Mouse (Mus musculus): ENCODE results near the gene Pacsin3.

The Pacsin3 gene

DNA sequence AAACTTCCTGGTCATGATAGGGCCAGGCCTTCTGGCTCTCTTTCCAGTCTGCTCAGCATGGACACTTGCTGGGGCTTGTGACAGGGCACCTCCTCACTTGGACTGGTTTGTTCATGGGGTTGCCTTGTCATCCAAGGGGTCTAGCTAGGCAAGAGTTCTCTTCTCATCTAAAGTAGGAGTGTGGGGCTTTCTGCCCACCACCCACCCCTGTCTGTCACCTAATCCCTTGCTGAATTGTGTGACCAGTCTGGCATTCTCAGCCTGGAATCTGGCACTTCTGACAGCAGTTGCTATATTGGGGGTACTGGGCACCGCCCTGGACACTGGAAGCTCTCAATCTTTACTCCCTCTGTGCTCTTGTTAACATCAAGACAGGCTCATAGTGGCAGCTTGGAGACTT, 3.7 kb downstream of the Pacsin3 start:
- no peak for DNase-seq (ENCODE audit: low read depth, low spot score)

DNA sequence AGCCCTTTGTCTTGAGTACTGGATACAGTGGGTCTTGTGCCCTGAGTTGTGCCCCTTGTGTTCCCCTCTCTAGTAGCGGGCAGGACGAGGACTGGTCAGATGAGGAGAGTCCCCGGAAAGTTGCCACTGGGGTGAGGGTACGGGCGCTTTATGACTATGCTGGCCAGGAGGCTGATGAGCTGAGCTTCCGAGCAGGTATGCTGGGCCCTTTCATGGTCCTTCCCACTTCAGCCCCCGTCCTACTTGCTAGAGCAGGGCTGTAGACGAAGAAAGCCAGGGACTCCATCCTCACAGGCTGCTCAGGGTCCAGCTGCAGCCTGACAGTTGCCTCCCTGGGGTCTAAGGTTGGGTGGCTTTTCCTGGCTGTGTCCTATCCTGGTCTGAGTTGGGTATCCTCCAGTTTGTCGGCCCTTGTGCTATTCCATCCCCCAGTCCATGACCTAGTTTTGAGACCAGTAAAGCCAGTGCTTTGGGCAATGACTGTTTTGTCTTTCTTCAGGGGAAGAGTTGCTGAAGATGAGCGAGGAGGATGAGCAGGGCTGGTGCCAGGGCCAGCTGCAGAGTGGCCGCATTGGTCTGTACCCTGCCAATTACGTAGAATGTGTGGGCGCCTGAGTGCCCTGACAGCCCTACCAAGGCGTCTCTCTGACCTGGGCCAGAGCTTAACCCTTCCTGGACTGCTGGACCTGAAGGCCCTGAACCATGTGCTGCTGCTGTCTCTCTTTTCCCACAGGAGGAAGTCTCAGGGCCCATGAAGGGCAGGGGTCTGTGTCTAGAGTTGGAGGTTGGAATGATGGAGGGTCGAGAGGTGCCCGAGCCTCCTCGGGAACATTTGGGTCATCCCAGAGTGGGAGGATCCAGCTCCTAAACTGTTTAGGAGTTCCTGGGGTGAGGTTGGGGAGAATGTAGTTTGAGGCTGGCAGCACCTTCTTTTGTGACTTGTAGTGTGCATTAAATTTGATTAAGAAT, 8.2 kb downstream of the Pacsin3 start:
- DNase-seq (ENCODE audit: low read depth, low spot score), result no peak

DNA sequence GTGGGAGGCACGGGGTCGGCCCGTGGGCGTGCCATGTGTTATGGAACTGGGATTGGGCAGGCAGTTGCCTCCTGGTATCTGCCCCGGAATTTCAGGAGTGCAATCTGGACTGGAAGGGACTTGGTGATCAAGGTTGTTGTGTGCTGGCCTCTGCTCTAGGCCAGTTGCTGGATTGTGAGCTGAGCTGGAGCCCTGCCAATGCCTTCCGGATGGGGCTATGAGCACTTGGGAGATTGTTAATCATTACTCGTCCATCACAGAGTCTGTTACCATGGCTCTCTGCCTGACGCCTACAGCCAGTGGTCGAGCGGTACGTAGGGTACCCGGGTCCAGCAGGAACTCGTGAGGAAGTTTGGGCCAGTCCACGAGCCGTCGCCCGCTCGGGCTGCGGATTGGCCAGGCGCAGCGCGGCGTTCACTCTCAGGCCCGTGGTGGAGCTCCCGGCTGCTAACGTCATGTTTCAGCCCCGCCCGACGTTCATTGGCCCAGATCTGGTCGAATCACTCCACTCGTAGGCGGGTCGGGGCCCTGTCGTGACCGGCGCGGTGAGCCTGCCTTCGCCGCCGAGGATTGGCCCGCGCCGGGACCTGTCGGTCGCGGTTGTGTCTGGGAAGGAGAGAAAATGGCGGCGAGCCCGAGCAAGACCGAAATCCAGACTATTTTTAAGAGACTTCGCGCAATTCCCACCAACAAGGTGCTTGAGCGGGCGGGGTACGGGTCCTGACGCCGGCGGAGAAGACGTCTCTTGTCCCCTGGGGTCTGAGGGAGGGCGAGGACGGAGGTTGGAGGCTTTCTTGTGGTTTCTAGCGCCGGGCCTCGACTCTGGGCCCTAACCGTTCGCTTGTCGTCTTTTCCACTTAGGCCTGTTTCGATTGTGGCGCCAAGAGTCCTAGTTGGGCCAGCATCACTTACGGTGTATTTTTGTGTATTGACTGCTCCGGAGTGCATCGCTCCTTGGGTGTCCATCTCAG, 9.2 kb downstream of the Pacsin3 start, which contains the start of gene Arfgap2:
TSS of gene Arfgap2 (plus strand) at position 264 of the 971 bp plus-strand sequence.
- DNase-seq (ENCODE audit: low read depth, low spot score), result peak; percentile 97

DNA sequence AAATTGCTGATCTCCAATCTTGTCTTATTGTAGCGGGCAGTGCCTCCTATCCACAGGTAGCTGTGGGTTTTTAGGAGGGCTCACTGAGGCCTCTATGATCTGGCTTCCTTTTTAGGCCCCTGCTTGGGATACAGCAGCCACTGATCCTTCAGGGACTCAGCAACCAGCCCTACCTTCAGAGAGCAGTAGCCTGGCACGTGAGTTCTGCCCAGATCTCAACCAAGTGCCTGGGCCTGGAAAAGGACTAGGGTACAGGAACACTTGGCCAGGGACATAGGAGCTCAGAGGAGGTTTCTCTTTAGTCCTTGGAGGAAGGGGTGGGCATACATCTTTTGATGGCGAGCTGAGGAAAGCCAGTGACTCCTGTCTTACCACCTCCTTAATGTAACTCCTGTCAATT, 12.3 kb downstream of the Pacsin3 start:
- no peak for DNase-seq (ENCODE audit: low read depth, low spot score)

DNA sequence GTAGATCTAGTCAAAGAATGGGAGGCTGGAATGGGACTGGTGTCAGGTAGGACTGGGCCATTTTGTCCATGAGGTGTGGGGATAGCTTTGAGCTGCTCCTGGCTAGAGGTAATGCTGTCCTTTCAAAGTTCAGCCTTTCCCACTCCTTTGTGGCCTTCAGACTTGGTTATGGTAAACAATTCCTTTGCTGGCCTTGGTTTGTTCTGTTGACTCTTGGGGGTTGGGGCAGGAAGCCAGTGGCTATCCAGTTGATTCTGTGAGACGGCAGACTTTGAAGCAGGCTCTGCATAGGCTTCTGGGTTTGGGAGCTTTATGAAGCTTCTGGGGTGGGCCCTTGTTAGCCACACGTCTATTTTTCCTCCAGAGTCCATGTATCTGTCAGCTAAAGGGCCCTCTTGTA, 13.0 kb downstream of the Pacsin3 start:
- no peak for DNase-seq (ENCODE audit: low read depth, low spot score)

DNA sequence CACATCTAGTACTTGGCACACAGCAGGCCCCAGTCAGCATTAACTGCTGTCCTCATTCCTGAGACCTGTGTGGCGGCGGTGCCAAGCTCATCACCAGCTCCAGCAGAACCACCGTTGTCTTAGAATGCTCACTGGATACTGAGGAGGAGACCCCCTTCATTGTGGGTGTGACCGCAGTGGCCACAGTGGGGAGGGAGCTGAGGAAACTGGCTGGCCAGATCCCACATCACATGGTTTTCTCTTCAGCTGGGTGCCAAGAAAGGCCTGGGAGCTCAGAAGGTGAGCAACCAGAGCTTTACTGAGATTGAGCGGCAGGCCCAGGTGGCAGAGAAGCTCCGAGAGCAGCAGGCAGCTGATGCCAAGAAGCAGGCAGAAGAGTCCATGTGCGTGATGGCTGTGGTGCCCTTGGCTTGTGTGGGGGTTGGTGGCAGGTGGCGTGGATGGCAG, 14.0 kb downstream of the Pacsin3 start:
- DNase-seq (ENCODE audit: low read depth, low spot score), result no peak

DNA sequence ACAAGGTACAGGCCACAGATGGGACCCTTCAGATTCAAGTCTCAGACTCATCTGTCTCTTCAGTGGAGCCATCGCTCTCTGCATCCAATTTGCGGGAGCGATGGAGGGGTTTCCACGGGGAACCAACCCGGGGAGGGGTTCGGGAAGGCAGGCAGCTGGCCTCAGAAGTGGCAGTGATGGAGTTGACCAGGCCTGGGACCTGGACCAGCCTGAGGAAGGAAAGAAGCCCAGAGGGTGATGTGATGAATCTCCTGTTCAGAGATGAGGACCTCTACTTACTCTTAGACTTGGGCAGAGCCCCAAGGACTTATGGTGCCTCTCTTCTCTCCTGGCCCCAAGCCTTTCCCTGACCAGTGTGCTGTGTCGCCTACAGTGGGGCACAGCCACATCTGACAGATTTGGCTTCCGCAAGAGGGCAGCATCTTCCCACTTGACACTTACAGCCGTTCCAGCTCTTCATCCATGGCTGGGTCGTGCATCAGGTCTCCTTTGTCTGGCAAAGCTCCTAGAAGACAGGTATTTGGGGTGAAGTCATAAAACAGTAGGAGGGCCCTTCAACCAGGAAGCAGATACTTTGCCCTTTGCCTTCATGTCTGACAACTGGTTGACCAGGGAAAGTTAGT, 23.1 kb downstream of the Pacsin3 start:
- no peak for DNase-seq (ENCODE audit: low read depth, low spot score)

DNA sequence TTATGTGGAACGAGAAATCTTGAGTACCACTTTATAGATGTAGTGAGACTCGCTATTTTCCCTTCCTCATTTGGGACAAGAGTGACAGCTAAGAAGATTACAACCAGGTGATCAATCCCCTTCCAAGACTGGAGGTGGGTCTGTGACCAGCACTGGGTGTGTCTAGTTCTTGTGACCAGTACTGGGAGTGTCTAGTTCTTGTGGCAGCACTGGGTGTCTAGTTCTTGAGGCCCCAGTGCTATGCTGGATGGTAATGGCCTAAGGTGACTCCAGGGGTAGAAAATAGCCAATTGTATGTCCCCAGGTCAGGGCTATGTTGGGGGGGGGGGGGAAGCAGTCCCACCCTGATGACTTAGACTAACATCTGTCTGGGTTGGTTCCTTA, 23.6 kb downstream of the Pacsin3 start:
- no peak for DNase-seq (ENCODE audit: low read depth, low spot score)

DNA sequence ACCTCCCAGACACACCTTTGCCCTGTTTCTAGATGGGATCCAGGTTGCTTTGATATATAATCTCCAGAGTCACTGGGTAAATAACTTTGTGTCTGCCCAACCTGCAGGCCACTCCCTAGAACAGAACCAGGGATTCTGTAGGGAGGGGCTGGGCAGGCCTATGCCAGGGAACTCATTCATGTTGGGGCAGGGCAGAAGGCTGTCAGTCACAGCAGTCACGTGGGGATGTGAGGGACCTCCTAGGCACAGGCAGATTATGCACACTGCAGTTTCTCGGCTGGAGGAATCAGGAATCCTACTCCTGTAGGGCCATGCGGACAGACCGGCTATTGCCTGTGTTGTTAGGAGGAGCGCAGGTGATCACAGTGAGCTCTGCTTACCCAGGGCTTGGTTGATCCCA, 25.6 kb downstream of the Pacsin3 start:
- DNase-seq (ENCODE audit: low read depth, low spot score), result no peak

DNA sequence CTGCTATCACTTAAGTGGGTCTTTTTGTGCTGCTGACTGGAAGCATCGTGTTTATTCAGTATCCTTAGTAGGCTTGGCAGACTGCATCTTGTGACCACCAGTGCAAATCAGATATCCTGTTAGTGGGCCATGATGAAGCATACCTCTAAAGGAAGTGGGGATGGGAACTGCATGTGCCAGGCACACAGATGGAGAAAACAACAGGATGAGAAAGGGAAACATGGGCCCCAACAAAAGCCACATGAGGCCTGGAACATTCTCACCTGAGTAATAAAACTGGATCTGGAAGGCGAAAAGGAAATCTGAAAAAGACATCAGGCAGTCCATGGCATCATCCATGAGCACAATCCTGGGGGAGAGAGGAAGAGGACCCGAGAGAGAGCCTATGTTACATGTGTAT, 28.2 kb downstream of the Pacsin3 start:
- DNase-seq (ENCODE audit: low read depth, low spot score), result no peak

DNA sequence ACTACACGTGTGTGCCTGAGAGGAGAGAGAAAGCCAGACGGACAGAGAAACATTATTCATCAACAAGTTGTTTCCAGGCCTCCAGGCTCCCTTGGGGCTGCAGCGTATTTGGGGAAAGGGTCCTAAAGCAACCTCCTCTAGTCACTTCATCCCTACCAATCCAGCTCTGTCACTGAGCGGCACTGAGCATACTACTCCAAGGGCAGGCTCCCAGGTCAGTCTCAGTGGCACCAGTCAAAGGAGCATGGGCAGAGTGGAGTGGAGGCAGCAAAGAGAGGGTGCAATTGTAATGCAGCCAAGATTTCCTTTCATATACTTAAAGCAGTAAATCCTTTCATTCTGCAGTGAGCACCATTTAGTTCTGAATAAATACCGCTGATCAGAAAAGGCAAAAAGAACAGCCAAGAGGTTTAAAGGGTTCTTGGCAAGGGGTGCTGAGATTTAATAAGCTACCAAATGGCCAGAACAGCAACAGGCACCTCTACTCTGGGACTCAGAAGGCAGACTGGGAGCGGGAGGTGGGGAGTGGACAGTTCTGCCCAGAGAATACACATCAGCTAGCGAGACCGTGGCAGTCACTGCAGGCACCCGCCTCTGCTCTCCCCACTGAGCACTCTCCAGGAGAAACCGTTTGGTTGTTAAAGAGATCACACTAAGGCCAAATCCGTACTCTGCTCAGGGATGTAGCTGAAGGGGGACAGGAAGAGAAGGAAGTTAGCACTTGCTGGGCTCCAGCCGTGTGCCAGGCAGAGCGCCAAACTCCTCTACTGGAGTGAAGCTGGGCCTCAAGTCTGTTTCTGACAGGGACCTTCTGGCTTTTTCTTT, 28.8 kb downstream of the Pacsin3 start:
- DNase-seq (ENCODE audit: low read depth, low spot score), result no peak

DNA sequence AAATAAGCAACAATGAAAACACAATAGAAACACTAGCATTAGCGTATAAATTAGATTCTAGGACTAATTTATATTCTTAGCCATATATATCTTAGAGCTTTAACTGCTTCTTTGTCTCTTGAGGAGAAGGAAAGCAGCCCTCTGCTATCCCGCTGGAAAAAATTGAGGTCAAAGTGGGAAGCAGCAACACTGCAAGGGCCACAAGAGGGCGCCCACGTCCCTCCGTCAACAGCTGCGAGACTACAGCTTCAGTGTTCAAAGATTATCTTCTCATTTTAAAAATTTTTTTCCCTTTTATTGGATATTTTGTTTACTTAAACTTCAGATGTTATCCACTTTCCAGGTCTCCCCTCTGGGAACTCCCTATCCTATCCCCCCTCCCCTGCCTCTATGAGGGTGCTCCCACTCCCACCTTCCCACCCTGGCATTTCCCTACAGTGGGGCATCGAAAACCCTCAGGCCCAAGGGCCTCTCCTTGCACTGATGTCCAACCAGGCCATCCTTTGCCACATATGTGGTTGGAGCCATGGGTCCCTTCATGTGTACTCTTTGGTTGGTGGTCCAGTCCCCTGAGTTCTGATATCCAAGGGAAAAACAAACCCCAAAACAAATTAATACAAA, 30.2 kb downstream of the Pacsin3 start:
- DNase-seq (ENCODE audit: low read depth, low spot score), result no peak

DNA sequence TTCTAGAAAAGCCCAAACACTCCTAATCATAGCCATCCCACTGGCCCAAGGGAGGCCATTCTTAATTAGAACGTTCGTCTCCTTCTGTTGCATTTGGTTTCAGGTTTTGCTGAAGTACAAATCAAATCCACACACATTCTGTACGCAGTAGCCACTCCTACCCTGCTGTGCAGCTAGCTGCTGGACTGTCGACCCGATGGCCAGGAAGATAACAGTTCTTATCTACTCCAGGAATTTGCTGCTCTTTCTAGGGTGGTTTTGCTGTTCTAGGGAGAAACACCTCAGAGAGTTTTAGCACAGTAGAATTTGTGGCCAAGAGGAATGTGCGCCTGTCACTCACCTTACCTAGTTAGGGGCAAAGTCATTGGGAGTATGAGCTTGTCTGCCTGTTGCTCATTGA, 31.8 kb downstream of the Pacsin3 start:
- no peak for DNase-seq (ENCODE audit: low read depth, low spot score)

DNA sequence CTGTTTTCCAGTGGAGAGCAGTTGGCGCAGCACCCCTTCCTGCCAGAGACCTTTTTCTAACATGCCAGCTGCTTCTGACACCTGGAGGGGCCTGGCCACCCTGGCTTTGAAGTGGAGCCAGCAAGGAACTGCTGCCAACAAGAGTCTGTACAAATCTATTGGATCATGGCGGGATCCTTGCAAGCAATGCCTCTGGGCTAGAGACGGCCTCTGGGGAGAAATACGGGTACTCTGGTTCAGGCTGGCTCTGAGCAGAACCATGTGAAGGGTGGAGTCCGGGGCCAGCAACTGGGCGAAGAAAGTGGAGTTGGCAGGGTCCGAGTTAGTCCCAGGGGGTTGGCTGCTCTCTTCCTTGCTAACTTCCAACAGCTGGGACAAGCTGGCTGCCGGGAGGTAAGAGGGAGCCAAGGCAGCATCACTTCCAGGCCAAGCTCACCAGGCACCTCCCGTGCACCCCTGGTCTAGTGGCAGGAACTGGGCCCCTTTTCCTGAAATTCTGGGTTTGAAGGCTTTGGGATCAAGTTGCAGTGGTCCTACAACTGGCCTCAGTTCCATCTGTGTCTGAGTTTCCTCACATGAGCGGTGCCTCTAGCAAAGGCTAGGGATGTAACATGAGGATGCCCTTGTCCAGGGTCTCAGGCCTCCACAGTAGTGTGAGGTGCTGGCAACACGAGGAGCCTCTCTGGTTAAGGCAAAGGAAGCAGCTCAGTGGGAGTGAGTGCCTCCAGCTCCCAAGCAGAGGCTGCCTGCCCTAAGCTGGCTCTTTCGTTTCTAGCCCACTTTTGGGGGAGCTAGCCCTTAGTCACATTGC, 35.6 kb downstream of the Pacsin3 start:
- no peak for DNase-seq (ENCODE audit: low read depth, low spot score)

DNA sequence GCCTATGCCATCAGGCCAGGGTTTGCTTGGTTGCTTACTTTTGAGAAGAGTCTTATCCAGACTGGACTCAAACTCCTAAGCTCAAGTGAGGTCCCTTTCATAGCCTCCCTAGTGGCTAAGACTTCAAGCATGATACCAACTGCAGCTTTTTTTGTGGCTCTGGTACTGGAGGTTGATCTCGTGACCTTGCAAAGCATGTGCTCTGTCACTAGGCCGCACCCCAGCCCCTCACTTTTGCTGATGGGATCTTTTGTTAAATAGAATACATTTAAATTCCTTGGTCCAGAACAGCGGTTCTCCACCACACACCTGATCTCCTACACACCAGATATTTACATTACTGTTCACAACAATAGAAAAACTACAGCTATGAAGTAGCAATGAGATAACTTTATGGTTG, 38.5 kb downstream of the Pacsin3 start:
- DNase-seq (ENCODE audit: low read depth, low spot score), result no peak

DNA sequence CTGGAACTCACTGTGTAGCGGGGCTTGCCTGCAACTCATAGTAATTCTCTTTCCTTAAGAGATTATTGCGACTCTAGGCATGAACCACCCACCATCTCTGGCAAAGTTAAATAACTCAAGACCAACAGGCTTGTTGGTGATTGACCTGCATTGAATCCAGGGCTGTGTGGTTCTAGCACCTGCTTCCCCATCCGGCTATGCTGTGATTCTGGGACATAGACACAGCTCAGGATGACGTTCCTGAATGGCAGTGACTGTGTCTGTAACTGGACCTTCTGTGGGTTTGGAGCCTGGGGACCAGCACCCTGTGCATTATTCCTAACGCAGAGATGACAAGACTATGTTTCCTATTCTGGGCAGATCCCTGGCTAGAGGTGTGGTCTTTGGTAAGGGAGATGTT, 40.1 kb downstream of the Pacsin3 start:
- no peak for DNase-seq (ENCODE audit: low read depth, low spot score)

DNA sequence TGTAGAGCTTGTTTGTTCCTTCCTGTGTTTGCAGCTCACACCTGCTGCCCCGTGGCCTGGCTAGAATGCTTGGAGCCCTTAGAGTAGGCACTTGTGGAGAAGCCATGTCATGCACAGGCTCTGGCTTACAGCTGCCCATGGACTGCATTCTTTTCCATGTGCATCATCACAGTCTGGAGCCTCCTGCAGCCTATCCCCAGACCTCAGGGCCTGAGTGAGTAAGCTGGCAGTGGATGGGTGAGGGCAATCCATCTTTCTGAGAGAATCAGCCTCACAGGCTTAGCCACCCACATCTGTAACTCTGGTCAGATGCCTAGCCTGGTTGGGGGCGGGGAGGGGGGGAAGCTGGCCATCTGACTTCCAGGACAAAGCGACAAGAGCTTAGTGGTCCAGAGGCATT, 43.4 kb downstream of the Pacsin3 start:
- DNase-seq (ENCODE audit: low read depth, low spot score), result no peak

DNA sequence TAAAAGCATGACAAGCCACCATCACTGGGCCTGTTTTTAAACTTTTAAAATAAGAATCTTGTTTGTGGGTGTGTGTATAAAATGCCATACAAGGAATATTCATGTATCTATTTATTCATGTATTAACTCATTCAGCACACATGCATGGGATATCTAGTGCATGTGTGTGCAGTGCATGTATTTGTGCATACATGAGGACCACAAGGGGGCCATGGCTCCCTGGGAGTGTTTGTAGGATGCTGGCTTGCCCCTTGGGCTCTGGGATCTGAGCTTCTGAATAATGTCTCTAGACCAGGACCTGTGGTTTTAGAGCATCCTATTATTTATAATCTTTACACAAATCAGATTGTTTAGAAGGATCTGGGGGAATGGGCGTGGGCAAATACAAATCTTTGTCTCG, 45.0 kb downstream of the Pacsin3 start:
- no peak for DNase-seq (ENCODE audit: low read depth, low spot score)

DNA sequence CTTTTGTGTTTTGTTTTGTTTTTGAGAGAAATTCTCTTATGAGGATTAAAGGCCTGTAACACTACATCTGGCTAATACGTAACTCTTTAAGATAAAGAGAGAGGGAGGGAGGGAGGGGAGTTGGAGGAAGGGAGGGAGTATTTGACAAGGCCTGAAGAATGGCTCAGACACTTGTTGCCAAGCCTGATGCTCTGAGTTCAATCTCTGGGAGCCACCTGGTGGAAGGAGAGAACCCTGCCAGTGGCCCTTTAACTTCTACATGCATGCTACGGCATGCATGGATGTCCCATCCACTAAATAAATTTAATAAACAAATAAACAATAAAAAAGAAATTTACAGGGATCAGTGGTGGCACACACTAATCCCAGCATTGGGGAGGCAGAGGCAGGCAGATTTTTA, 46.1 kb downstream of the Pacsin3 start:
- DNase-seq (ENCODE audit: low read depth, low spot score), result no peak

DNA sequence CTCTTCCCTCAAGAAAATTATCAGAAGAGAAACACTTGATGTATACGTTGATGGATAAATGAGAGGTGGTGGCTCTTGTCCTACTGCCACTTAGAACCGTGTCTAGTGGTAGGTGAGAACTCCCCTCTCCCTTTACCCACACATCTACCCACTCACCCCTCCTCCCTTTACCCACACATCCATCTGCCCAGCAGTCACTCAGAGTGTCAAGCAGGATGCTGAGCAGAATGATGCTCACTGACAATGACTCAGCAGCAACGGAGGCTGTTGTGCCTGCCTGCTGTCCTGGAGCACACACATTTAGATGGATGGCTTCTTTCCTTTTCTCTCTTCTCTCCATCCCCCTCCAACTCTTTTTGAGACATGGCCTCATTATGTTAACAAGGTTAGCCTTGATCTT, 47.1 kb downstream of the Pacsin3 start:
- DNase-seq (ENCODE audit: low read depth, low spot score), result no peak

Measured in telencephalon, adult 2 months (tissue).